Mouse (Mus musculus) lung, postnatal 0 days (tissue): ENCODE measurements around the gene Map2k4.

Experiments used
- CTCF ChIP-seq: IDR thresholded peaks from 2 replicates; pipeline ENCODE4 v1.5.1; 2016; ENCODE audit warnings: antibody characterized with exemption, mild to moderate bottlenecking
- EP300 ChIP-seq: IDR thresholded peaks from 2 replicates; pipeline ENCODE4 v1.6.1; 2016; ENCODE audit warnings: antibody characterized with exemption, mild to moderate bottlenecking, control low read depth

DNA sequence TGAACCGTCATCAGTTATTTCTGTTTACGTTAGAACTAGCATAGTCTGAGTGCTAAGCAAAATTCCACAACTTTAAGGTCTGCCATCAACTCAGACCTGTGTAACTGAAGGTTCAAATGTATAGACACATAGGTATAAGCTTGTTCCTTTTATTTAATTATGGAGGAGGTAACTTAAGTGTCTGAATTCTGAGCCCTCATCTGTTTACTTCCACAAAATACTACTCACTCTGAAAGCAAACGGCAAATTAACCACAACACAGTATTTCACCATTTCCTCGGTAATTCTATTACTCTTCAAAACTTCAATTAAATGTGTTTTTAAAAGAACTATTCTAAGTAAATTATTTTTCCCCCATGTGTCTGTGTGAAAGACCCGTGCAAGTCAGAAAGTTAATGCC lies 10.3 kb downstream of the Map2k4 start:
- TF ChIP-seq CTCF (no peak), EP300 (no peak)
